Mouse (Mus musculus) neural tube, embryonic 12.5 days (tissue): ENCODE measurements around the gene Lmo2. TPM values are rescaled to one million over a fixed set of nuclear protein-coding genes. Genes with fewer than 3 reads are reported as not detected.

Experiments used
- ATAC-seq: fragments of 200-750 bp; cut with Nextera tagmentation; 2 replicates; pipeline ENCODE4 v1.8.0; 2017; ENCODE audit warnings: low read depth, mild to moderate bottlenecking, moderate TSS enrichment, moderate library complexity; ENCODE audit not compliant: low FRiP score
- H3K27ac ChIP-seq: fragments of 300-500 bp; sonication (generic); 2 replicates; pipeline ENCODE4 v1.5.1; 2016
- H3K27me3 ChIP-seq: fragments of 300-500 bp; sonication (generic); replicated peaks from 2 replicates; pipeline ENCODE4 v1.6.1; 2016; ENCODE audit warnings: mild to moderate bottlenecking
- H3K36me3 ChIP-seq: fragments of 300-500 bp; sonication (generic); 2 replicates; pipeline ENCODE4 v1.6.1; 2016; ENCODE audit warnings: mild to moderate bottlenecking
- H3K4me1 ChIP-seq: fragments of 300-500 bp; sonication (generic); 2 replicates; pipeline ENCODE4 v1.6.1; 2016
- H3K4me2 ChIP-seq: fragments of 300-500 bp; sonication (generic); replicated peaks from 2 replicates; pipeline ENCODE4 v1.6.1; 2016; ENCODE audit warnings: mild to moderate bottlenecking
- H3K4me3 ChIP-seq: fragments of 300-500 bp; sonication (generic); 2 replicates; pipeline ENCODE4 v1.5.1; 2016
- H3K9ac ChIP-seq: fragments of 300-500 bp; sonication (generic); 2 replicates; pipeline ENCODE4 v1.6.1; 2016; ENCODE audit warnings: mild to moderate bottlenecking
- H3K9me3 ChIP-seq: fragments of 300-500 bp; sonication (generic); 2 replicates; pipeline ENCODE4 v1.6.1; 2016; ENCODE audit warnings: mild to moderate bottlenecking
- WGBS: fragments of 180-500 bp; shearing (Covaris S2); methylation state at CpG from one replicate; pipeline ENCODE4 v1.1.7; 2016; 5-methylcytosine and 5-hydroxymethylcytosine counted together
- polyA plus RNA-seq: library from polyadenylated mRNA; unstranded; fragments of >200 nt; fragmentation: Nextera tagmentation; extraction: Ambion mirVana; gene quantifications from 2 replicates; pipeline ENCODE4 v1.2.1, GENCODE M21; 2016

Gene Lmo2
- polyA plus RNA-seq, 1 experiment from 2014 or later = 44.2 TPM

DNA sequence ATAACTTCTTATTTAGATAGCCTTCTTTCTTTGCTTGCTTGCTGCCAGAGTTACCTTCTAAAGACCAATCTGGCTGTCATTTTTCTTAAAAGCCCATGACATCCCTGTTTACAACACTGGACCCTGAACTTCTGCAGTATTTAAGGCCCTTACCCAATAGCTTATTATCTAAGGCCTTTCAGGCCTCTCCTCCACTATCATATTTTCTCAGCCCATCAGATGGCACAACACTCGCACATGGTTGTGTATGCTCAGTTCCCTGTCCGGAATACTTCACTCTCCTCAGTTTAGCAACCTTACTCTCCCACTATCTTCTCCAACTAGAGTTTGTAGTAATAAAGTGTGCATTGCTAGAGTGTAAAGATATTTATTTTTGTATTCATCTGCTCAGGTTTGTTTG is 71.3 kb downstream of the Lmo2 start:
- WGBS = 79% methylated on average over 2 of the region's 2 CpGs
- Histone ChIP-seq H3K27ac (no peak overlapping the region), H3K36me3 (peaks cover 8% of the 10 kb centered on the region), H3K9me3 (no peaks in the 10 kb centered on the region), H3K4me3 (no peak overlapping the region), H3K27me3 (no peaks in the 10 kb centered on the region), H3K4me1 (peaks cover 14% of the 10 kb centered on the region), H3K9ac (no peak overlapping the region), H3K4me2 (peak overlapping the region; percentile 92)
- no peak for ATAC-seq

DNA sequence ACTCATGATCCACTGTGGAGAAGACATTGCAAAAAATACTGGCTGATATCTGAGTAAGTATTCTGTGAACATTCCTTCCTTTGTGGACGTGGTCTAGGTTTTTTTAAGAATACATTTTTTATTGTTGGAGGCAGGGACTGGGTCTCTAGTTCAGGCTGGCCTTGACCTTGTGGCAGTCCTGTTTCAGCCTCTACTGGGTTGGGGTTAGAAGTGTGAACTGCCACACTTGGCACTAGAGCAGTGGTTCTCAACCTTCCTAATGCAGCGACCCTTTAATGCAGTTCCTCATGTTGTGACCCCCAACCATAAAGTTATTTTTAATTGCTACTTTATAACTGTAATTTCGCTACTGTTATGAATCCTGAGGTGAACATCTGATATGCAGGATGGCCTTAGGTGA is 72.6 kb downstream of the Lmo2 start:
- H3K4me2 ChIP-seq = no peak overlapping the region
- H3K27me3 ChIP-seq = no peaks in the 10 kb centered on the region
- H3K4me3 ChIP-seq = no peak overlapping the region
- no peaks in the 10 kb centered on the region for H3K9me3 ChIP-seq
- no peak overlapping the region for H3K9ac ChIP-seq
- WGBS = 88% methylated on average over 3 of the region's 3 CpGs
- peaks cover 10% of the 10 kb centered on the region for H3K36me3 ChIP-seq
- no peak overlapping the region for H3K27ac ChIP-seq
- no peak for ATAC-seq
- peaks cover 14% of the 10 kb centered on the region for H3K4me1 ChIP-seq

Other genes with a start within 250 kb of the Lmo2 start
- gene Nat10, start 196.7 kb upstream of the Lmo2 start, polyA plus RNA-seq = 21.7 and 23.9 TPM in 2 replicates
- 512 and 528 TPM in 2 replicates for gene Caprin1, start 160.3 kb upstream of the Lmo2 start, polyA plus RNA-seq
- 53.7 and 57.6 TPM in 2 replicates for gene Fbxo3, start 69.7 kb downstream of the Lmo2 start, polyA plus RNA-seq
- gene 4931422A03Rik, start 70.4 kb downstream of the Lmo2 start, polyA plus RNA-seq = 2.2 and 2.7 TPM in 2 replicates
- not detected in 2 replicates for gene Gm10912, start 107.8 kb downstream of the Lmo2 start, polyA plus RNA-seq
- gene Gm10799, start 110.6 kb downstream of the Lmo2 start, polyA plus RNA-seq = not detected in 2 replicates
- 2.6 TPM in 2 replicates for gene Cd59b, start 111.9 kb downstream of the Lmo2 start, polyA plus RNA-seq
- 22.0 and 22.4 TPM in 2 replicates for gene Cd59a, start 137.8 kb downstream of the Lmo2 start, polyA plus RNA-seq
- 0.24 and 0.26 TPM in 2 replicates for gene A930018P22Rik, start 164.8 kb downstream of the Lmo2 start, polyA plus RNA-seq